Mouse (Mus musculus): Measurements from ENCODE around the gene Otog.
A peak's percentile ranks its signal among the peaks of the same experiment; 100 is the strongest.

The Otog gene

GRCm38 (mm10) chr7:46240696-46241095 is at the start of gene Otog:
Gene Otog (plus strand): TSS chr7:46240987.
- DNase-seq = no peak

DNA sequence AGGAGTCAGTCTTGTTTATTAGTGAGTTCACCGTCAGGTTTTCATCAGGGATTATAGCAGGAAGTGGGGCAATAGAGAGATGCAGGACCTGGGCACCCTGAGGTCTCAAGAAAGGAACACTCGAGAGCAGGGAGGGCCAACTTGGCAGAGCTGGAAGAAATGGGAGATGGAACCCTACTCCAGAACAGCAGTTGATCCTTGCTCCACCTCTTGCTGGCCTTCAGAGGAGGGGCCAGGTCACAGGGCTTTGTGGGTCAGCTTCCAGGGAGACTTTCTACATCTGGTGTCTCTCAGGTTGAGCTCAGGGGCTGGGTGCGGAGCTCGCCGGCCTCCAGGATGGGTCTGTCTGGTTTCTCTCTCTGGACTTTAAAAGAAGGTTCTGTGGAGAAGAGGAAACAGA is 45.4 kb upstream of the Otog start:
- no peak for DNase-seq

DNA sequence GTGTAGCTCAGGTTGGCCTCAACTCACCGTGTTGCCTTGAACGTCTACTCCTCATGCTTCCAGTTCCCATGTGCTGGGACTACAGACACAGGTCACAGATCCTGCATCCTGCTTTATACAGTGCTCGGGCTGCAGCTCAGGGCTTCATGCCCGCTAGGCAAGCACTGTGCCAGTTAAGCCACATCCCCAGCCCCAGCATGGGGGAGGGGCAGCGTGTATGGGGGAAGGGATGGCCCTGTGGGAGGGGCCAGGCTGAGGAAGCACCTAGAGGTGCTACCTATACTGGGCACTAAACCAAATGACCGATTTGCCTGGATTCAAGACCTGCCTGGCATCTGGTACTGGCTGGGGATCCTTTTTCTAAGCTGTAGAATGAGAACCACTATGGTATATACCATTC is 40.8 kb upstream of the Otog start:
- DNase-seq = no peak

GRCm38 (mm10) chr7:46201649-46202048 is 39.1 kb upstream of the Otog start:
- DNase-seq = no peak

- DNase-seq = peak; percentile 61
These were observed 36.7 kb upstream of the Otog start for GRCm38 (mm10) chr7:46204046-46204471.

- no peak for DNase-seq
These were observed 36.0 kb upstream of the Otog start for GRCm38 (mm10) chr7:46204775-46205174.

DNA sequence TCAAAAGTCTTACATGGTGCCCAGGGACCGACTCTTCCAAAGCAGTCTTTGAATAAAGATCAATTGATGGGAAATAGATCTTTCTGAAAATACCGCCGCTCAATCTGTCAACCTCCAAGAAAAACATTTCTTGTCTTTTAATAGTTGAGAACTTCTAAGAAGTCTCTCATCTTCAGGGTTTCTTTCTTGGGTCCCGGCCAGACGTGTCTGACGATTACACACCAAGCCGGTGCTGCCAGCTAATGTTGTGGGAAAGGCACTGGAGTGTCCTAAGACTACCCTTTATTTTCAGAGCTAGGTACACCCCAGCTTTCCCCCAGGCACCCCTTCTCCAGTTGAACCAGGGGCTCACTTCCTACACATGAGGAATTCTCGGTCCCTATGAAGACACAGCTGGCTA is 32.7 kb upstream of the Otog start:
- no peak for DNase-seq

GRCm38 (mm10) chr7:46210276-46210675 is 30.5 kb upstream of the Otog start:
- no peak for DNase-seq

GRCm38 (mm10) chr7:46216481-46216880 is 24.3 kb upstream of the Otog start:
- no peak for DNase-seq

DNA sequence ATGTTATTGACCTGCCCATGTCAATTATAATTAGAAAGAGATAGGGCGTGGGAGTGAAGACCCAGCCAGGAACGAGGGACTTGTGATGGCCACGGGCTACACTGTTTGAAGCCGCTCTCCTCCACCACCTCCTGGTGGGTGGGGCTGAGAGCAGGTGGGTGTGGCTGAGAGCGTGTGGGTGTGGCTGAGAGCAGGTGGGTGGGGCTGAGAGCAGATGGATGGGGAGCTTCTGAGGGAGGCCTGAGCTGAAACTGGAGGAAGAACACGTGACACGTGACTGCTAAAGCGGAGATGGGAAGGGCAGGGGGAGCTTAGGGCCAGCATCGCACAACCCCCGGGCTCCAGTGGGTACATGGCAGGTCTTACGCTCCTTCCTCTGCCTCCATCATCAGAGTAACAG is 22.4 kb upstream of the Otog start:
- DNase-seq = no peak

- DNase-seq = no peak
These were observed 20.1 kb upstream of the Otog start for GRCm38 (mm10) chr7:46220591-46221129.

GRCm38 (mm10) chr7:46226253-46226652 is 14.5 kb upstream of the Otog start:
- peak; percentile 60 for DNase-seq

- peak; percentile 21 for DNase-seq
These were observed 13.9 kb upstream of the Otog start for GRCm38 (mm10) chr7:46226936-46227335.

GRCm38 (mm10) chr7:46235948-46236347 is 4.8 kb upstream of the Otog start:
- DNase-seq = no peak

DNA sequence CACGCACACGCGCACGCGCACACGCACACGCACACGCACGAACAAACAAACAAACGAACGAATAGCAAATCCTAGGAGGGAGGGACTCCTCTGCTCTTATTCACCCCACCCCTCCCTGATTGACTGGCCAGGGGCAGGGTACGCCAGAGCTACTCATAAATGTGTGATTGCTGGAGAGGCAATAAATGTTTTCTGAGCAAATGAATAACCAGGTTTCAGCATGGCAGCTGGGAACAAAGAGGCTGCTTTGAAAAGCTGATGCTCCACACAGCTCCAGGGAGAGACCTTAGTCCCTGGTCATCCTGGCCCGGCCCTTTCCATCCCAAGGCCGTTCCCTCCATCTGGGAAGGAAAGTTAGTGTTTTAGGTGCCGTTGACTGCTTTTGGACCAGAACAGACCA is 4.4 kb upstream of the Otog start:
- DNase-seq = no peak

- no peak for DNase-seq
These were observed 3.6 kb upstream of the Otog start for GRCm38 (mm10) chr7:46237192-46237591.

DNA sequence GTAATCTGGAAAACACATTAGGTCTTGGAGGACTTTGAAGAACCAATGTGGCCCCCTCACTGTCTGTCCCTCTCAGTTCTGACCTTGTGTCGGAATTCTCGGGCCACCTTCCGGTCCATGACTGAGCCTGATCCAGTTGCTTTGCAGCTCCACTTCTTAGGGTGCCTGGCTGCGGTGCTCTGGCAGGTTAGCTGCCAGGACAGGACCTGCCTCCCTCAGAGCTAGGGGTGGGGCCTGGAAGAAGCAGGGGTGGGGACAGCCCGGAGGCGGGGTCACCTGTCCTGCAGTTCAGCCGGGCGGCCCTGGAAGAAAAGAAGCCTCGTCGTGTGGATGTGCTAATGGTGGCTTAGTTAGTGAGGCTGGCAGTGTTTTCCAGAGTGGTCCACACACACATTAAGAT is 2.4 kb upstream of the Otog start, which contains the start of gene Ush1c:
Ush1c (minus strand) TSS at position 158 of the 400 bp plus-strand sequence.
- no peak for DNase-seq

GRCm38 (mm10) chr7:46240091-46240490 is 696 bp upstream of the Otog start:
- peak; percentile 31 for DNase-seq

DNA sequence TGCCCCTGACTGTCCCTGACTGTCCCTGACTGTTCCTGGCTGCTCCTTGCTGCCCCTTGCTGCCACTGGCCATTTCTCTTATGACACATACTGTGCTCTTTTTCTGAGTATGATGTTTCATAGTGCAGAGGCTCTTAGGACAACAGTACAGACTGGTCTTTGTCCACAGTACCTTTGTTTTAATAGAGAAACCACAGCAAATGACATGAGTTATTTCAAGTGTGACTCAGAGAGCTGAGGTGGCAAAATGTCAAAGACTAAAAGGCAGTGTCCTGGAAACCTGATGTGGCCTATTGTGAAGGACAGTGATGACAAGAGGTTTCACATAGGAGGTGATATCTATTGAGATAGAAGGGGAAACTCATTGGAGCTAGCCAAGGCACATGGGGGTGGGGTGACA is 6.1 kb downstream of the Otog start:
- no peak for DNase-seq

DNA sequence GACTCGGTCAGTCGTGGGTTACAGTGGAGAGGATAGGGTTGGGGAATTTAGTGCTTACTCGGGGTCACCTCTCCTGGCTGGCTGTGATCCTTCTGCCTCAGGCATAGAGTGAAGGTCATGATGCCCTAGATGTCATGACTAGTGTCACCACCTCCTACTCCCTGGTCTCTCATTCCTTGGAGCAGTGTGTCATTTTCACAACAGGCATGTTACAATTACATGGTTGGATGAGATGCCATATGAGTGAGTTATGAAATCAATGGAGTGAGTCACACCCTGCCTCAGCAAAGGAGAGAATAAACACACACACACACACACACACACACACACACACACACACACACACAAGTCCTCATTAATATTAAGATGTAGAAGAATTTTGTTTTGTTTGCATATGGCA is 6.8 kb downstream of the Otog start:
- DNase-seq = no peak

- no peak for DNase-seq
These were observed 11.1 kb downstream of the Otog start for GRCm38 (mm10) chr7:46251841-46252240.

GRCm38 (mm10) chr7:46276156-46276555 is 35.4 kb downstream of the Otog start:
- DNase-seq = no peak

DNA sequence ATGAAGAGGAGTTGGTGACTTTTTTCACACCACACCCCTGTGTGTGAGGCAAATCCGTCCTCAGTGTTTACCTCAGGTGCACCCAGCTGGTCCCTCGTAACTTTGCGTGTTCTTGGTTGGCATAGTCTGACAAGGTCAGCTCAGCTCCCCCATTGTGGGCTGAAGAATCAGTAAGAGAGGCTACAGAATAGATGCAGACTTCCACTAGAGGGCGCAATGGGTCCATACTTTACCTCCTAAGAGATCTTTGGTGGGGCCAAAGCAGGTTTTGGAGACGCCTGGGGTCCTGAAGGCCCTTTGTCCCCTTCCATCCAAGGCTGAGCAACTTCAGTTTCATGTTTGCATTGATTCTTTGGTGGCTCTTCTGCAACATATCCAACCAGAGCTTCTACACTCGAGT is 39.2 kb downstream of the Otog start:
- peak; percentile 72 for DNase-seq

DNA sequence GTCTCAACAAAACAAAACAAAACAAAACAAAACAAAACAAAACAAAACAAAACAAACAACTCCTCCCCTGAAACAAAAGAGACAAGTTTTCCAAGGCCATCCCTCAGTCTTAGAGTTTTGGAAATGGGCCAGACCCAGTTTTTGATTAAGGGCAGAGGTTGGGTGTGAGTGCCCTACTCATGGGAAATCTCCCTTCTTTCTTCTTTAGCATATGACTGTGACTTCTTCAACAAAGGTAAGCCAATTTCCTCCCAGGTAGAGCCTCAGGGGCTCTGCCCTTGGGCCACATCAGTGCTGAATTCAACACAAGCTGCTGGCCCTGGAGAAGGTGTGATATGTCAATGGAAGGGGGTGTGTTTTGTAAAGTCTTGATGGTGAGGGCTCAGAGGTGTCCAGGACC is 40.1 kb downstream of the Otog start:
- no peak for DNase-seq

DNA sequence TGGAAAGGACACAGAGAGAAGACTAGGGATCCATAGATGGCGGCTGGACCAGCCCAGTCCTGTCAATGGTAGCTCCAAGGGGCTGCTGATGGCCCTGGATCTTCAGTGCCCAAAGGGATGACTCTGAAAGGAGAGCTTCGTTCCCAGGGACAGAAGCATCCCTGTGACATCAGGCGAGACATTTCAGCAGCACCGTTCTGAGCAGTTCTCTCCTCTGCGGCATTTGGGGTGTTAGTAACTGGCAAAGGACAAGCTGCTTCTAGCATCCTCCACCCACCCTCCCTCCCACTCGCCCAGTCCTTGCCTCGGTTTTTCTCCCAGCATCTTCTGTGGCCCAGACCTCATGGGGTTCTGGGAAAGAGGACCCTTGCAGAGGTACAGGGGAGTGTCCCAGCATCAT is 41.5 kb downstream of the Otog start:
- DNase-seq = no peak

- no peak for DNase-seq
These were observed 42.9 kb downstream of the Otog start for GRCm38 (mm10) chr7:46283681-46284080.
